Mouse (Mus musculus) myocyte (in vitro differentiated cells): Measurements from ENCODE around the gene Olfr855.

Experiments
- CEBPB ChIP-seq: IDR thresholded peaks from 2 replicates; pipeline ENCODE4 v1.6.1; 2011; ENCODE audit warnings: mild to moderate bottlenecking, moderate library complexity; ENCODE audit not compliant: poor library complexity, insufficient read depth, severe bottlenecking
- E2F4 ChIP-seq: IDR thresholded peaks from one replicate; pipeline ENCODE4 v1.6.1; 2011; ENCODE audit warnings: mild to moderate bottlenecking, control low read depth, moderate library complexity; ENCODE audit not compliant: insufficient read depth
- MAX ChIP-seq: IDR thresholded peaks from one replicate; pipeline ENCODE4 v1.6.1; 2011; ENCODE audit warnings: low read depth, mild to moderate bottlenecking, control low read depth
- MYOD1 ChIP-seq, 3 experiments: IDR thresholded peaks; one replicate each; pipeline ENCODE4 v1.6.1; 2011; ENCODE audit warnings: control low read depth in 2 of 3, low read depth in 2 of 3, mild to moderate bottlenecking in 2 of 3, moderate library complexity in 1 of 3; ENCODE audit not compliant: insufficient read length in 2 of 3, control insufficient read depth in 1 of 3
- MYOG ChIP-seq, 3 experiments: IDR thresholded peaks; one replicate each; pipeline ENCODE4 v1.6.1; 2011; ENCODE audit warnings: control low read depth in 2 of 3, low read depth in 2 of 3, mild to moderate bottlenecking in 2 of 3; ENCODE audit not compliant: insufficient read length in 2 of 3, control insufficient read depth in 1 of 3, insufficient read depth in 1 of 3
- POLR2A ChIP-seq: IDR thresholded peaks from one replicate; pipeline ENCODE4 v1.6.1; 2011; ENCODE audit warnings: low read depth, mild to moderate bottlenecking, control low read depth, moderate library complexity; ENCODE audit not compliant: insufficient read length
- POLR2AphosphoS2 ChIP-seq: IDR thresholded peaks from one replicate; pipeline ENCODE4 v1.6.1; 2011; ENCODE audit warnings: low read depth, control low read depth; ENCODE audit not compliant: insufficient read length
- REST ChIP-seq: IDR thresholded peaks from one replicate; pipeline ENCODE4 v1.6.1; 2011; ENCODE audit warnings: mild to moderate bottlenecking, control low read depth, moderate library complexity; ENCODE audit not compliant: insufficient read depth, insufficient read length
- SRF ChIP-seq: IDR thresholded peaks from one replicate; pipeline ENCODE4 v1.6.1; 2011; ENCODE audit warnings: low read depth; ENCODE audit not compliant: control insufficient read depth, insufficient read length
- TCF12 ChIP-seq: IDR thresholded peaks from one replicate; pipeline ENCODE4 v1.6.1; 2011; ENCODE audit warnings: mild to moderate bottlenecking, control low read depth; ENCODE audit not compliant: poor library complexity, insufficient read depth, severe bottlenecking
- TCF3 ChIP-seq: IDR thresholded peaks from one replicate; pipeline ENCODE4 v1.6.1; 2011; ENCODE audit warnings: low read depth, control low read depth; ENCODE audit not compliant: insufficient read length
- USF1 ChIP-seq: IDR thresholded peaks from one replicate; pipeline ENCODE4 v1.6.1; 2011; ENCODE audit warnings: low read depth, mild to moderate bottlenecking, control low read depth, moderate library complexity

GRCm38 (mm10) chr9:19621297-19621696 is 38.9 kb downstream of the Olfr855 start:
- TF ChIP-seq POLR2A (no peak), E2F4 (no peak), REST (no peak), CEBPB (no peak), MAX (no peak), USF1 (no peak), POLR2AphosphoS2 (no peak), TCF12 (no peak), TCF3 (no peak), SRF (no peak), MYOD1 (IDR thresholded peaks at IDR 0.05; ENCODE audit: control insufficient read depth in 1 of 3, insufficient read length in 2 of 3, low read depth in 2 of 3) (no peak), MYOG (IDR thresholded peaks at IDR 0.05; ENCODE audit: control insufficient read depth in 1 of 3, insufficient read depth in 1 of 3, insufficient read length in 2 of 3, low read depth in 2 of 3) (no peak)
